Mouse (Mus musculus) right cerebral cortex, postnatal 36 days (tissue): Measurements from ENCODE around the gene Atp23.

ENCODE experiments used
- DNase-seq, 2 experiments: peaks; one replicate each; pipeline ENCODE4 v3.0.0; 2022; ENCODE audit warnings: low spot score in 2 of 2, mixed read lengths in 1 of 2

The Atp23 gene

GRCm38 (mm10) chr10:126911479-126911878 lies 10.3 kb upstream of the Atp23 start:
- DNase-seq = no peak

- DNase-seq = no peak
Measured at GRCm38 (mm10) chr10:126906811-126907210, 5.7 kb upstream of the Atp23 start.

GRCm38 (mm10) chr10:126905650-126906075 lies 4.5 kb upstream of the Atp23 start:
- peak; percentile 88 to 89 for DNase-seq

DNA sequence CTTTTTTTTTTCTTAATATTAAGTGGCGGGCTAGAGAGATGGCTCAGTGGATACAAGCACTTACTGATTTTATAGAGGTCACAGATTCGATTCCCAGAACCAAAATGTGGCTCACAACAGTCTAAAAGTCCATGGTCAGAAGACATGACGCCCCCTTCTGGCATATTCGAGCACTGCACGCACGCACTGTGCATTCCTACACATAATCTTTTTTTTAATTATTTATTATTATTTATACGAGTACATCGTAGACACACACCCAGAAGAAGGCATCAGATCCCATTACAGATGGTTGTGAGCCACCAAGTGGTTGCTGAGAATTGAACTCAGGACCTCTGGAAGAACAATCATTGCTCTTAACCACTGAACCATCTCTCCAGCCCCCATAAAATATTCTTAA lies 3.9 kb upstream of the Atp23 start:
- no peak for DNase-seq

GRCm38 (mm10) chr10:126904221-126904620 lies 3.1 kb upstream of the Atp23 start:
- DNase-seq = no peak

DNA sequence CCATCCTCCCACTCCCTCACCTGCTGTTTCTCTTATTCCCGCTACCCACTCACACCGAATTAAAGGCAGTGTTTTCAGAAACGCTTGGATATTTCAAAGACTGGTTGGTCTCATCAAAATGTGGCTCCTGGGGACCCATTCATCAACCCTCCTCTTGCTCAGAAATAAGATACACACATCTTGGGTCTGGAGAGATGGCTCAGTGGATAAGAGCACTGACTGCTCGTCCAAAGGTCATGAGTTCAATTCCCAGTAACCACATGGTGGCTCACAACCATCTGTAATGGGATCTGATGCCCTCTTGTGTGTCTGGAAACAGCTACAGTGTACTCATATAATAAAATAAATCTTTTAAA lies 311 bp upstream of the Atp23 start:
- DNase-seq = no peak

GRCm38 (mm10) chr10:126895891-126896290 lies 5.3 kb downstream of the Atp23 start:
- DNase-seq = no peak

DNA sequence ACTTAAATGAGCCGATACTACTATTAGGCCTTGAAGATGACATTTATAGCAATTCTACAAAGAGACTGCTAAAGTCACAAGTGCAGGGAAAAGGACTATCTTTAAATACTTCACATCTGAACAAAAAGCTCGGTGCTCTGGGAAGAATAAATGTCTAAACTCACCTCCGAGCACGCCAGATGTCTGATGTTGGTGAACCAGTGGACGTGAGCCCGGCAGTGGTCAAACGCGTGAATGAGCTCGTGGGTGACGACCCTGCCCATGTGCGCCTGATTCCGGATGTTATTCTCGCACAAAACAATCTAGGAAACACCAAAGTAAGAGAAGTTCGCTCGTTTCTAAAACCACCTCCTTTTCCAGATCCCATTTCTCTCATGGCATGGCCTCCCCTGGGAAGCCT lies 7.1 kb downstream of the Atp23 start:
- no peak for DNase-seq

GRCm38 (mm10) chr10:126893145-126893544 lies 8.0 kb downstream of the Atp23 start:
- no peak for DNase-seq

- DNase-seq = no peak
Measured at GRCm38 (mm10) chr10:126873755-126874154, 27.4 kb downstream of the Atp23 start.

GRCm38 (mm10) chr10:126872256-126872655 lies 28.9 kb downstream of the Atp23 start:
- no peak for DNase-seq

DNA sequence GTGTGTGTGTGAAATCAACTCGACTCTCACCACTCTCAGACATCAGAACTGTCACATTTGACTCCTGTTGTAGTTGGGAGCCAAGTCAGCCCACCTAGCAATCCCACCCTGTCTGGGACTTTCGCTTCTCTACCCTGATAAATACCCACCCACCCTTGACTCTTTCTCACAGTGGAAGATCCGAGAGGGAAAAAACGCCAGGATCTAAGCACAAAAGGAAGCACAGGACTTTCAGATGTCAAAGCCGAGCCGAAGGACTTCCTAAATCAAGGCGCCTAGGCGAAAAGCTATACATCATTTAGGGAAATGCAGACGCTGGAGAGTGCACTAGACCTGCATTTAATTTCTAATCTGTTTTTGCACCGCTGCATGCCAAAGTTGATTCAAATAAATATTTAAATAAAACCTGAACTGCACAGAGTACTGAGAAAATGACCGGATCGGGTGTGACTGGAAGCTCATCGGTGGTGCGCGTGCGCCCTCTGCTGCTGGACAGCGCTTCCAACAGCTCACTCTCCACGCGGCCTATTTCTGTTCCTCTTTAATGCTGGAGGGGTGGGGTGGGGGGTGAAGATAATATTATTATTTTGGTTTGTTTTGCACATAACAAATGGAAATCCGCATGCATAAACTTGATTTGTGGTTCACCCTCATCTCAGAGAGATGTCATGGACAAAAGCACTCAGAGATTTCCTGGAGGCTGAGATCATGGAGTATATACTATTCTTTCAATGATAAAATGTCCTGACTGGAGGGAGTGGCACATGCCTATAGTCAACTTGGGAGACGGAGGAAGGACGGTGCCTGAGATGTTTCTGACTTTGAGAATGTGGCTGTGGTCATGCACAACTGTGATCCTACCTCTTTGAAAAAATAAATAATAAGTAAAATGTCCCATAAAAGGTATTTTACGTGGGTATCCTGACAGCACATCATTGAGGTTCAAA lies 31.5 kb downstream of the Atp23 start:
- DNase-seq = peak; percentile 62 to 77

GRCm38 (mm10) chr10:126865284-126865683 lies 35.9 kb downstream of the Atp23 start:
- DNase-seq = no peak

GRCm38 (mm10) chr10:126862193-126862592 lies 39.0 kb downstream of the Atp23 start:
- no peak for DNase-seq

GRCm38 (mm10) chr10:126853286-126853685 lies 47.9 kb downstream of the Atp23 start:
- no peak for DNase-seq

- DNase-seq = peak; percentile 40 to 45
Measured at GRCm38 (mm10) chr10:126845309-126845911, 55.7 kb downstream of the Atp23 start.

DNA sequence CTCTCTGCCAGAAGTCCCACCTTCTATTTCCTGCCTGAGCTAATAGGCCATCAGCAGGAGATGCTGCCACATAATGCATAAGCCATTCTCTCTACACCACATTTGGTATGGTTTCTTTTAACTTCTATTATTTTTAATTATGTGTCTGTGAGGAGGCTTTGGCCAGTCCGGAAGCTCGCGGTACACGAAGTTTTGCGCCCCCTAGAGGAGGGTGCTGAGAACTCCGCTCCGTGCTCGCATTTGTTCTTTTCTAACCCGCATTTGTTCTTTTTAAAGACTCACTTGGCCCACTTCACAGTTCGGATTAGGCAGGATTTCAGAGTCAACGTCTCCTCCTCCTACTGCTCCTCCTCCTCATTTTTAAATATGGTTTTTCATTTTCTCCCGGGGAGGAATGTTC lies 56.5 kb downstream of the Atp23 start:
- DNase-seq = peak; percentile 72 to 76

GRCm38 (mm10) chr10:126840266-126840665 lies 60.9 kb downstream of the Atp23 start:
- DNase-seq = no peak

DNA sequence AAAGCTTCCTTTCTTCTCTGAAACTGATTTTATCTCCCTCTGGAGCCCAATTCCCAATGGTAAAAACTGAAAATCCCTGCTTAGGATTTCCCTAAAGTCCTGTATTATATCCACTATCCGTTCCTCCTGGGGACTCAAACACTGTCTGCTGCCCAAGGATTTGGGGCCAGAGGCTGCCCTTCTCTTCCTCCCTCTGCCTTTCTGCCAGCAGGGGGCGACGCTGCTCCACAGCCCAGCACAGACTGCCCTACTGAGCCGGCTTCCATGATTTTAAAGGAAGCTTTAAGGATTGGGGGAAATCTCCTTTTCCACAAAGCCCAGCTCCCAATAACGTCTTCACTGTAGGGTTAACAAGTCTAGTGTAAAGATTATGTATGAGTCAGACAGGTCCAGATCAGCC lies 68.1 kb downstream of the Atp23 start:
- DNase-seq = no peak

- DNase-seq = no peak
Measured at GRCm38 (mm10) chr10:126831329-126831728, 69.8 kb downstream of the Atp23 start.

GRCm38 (mm10) chr10:126828618-126829017 lies 72.5 kb downstream of the Atp23 start:
- DNase-seq = no peak

GRCm38 (mm10) chr10:126827941-126828593 lies 73.1 kb downstream of the Atp23 start:
- DNase-seq = no peak

DNA sequence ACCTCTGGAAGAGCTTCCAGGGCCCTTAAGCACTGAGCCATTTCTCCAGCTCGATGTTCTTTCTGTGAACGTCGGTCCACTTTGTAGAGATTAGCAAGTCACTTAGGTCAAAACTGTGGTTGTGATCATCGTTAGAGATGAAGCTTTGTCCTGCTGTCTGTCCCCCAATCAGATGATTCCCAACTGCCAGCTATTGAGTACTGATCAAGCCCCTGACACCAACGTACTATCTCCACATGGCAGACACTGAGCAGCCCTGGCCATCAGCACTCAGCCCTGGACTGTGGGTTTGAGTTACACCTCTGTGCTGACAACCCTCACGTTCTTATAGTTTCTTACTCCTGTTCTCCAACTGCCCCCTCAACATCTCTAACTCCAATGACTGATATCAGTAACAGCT lies 74.2 kb downstream of the Atp23 start:
- no peak for DNase-seq
